ENCODE assay signal across 8 mouse cellular contexts in the genomic region with DNA sequence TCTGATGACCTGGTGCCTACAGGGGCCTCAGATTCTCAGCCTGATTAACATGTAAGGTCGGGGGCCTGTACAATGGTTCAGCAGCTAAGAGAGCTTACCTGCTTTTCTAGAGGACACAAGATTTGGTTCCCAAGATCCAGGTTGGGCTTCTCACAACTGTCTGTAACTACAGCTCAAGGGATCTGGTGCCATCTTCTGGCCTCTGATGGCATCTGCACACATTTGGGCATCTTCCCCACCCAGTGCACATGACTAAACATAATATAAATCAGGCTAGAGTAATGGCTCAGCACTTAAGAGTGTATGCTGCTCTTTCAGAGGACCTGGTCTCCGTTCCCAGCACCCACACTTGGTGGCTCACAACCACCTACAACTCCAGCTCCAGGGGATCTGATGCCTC. TPM values are rescaled to one million over a fixed set of nuclear protein-coding genes. Genes with fewer than 3 reads are reported as not detected.
DNase-seq lines count a peak whose midpoint lies in the region; TF ChIP-seq lines count a peak whose summit lies in the region.

No protein-coding gene starts in this region.

- H3K4me3 ChIP-seq in spleen, adult 2 months (ENCODE audit: extremely low read depth, insufficient read depth, insufficient read length), result no peak overlapping the region

- WGBS in spleen, adult 2 months, result 77% methylated on average over 2 of the region's 2 CpGs

- no peaks in the 10 kb centered on the region for H3K4me1 ChIP-seq in spleen, adult 2 months (ENCODE audit: control insufficient read depth, insufficient read depth, insufficient read length)

- no peaks in the 10 kb centered on the region for H3K36me3 ChIP-seq in spleen, adult 2 months (ENCODE audit: control insufficient read depth, insufficient read depth, low read length)

- TF ChIP-seq POLR2A in spleen, adult 2 months (IDR thresholded peaks at IDR 0.05; ENCODE audit: low read depth, low read length), result no peak

- no peak overlapping the region for H3K27ac ChIP-seq in spleen, adult 2 months (ENCODE audit: insufficient read depth, low read length)

- TF ChIP-seq CTCF in spleen, adult 2 months (IDR thresholded peaks at IDR 0.05; ENCODE audit: extremely low read depth, insufficient read depth, insufficient read length, insufficient replicate concordance), result peak; percentile 70; the same call in 1 of the 2 replicates

- no peaks in the 10 kb centered on the region for H3K27me3 ChIP-seq in spleen, adult 2 months (ENCODE audit: control insufficient read depth, insufficient read depth, low read length)

- peak; percentile 41 to 79 for DNase-seq in adrenal gland, adult (ENCODE audit: inconsistent age in 2 of 2, low spot score in 1 of 2)
- DNase-seq in adrenal gland, postnatal 4 days (ENCODE audit: low spot score in 2 of 2), result no peak
- peak; percentile 24 to 36 for DNase-seq in spleen, adult 2 months (ENCODE audit: low read depth in 1 of 2, low spot score in 2 of 2)
- no peak for DNase-seq in spleen, adult 12 weeks (ENCODE audit: low spot score)
- DNase-seq in kidney, postnatal 25 days, result peak; percentile 66
- DNase-seq in thymus, postnatal 25 days, result peak; percentile 67
- no peak for DNase-seq in urinary bladder, postnatal 4 days (ENCODE audit: low spot score in 2 of 2)
- DNase-seq in frontal cortex, postnatal 36 days (ENCODE audit: low spot score in 2 of 2), result no peak

RNA-seq across cellular contexts. Expression of a gene that starts 3.5 kb away (rescaled TPM):
- total RNA-seq in adrenal gland, postnatal 4 days (2021), result 1 to 10 TPM; 2.0 to 4.7 TPM
- 0.12 TPM in 2 replicates for polyA plus RNA-seq in spleen, adult 2 months (2012; rRNA removed)

RNA-seq across cellular contexts. Expression of a gene that starts 53.7 kb away (rescaled TPM):
- under 1 TPM; 0.56 TPM for total RNA-seq in adrenal gland, postnatal 4 days (2021)
- polyA plus RNA-seq in spleen, adult 2 months (2012; rRNA removed), result 0.07 and 0.12 TPM in 2 replicates

Comparison
In these comparisons a context has a peak if more than half of its experiments do, and no peak if none do; other contexts are left out.
1. DNase-seq: peak in adrenal gland, adult (2 of 2), spleen, adult 2 months (2 of 2), kidney, postnatal 25 days (2 of 2) and thymus, postnatal 25 days (single experiment); none in adrenal gland, postnatal 4 days (0 of 2), spleen, adult 12 weeks (single experiment), urinary bladder, postnatal 4 days (0 of 2) and frontal cortex, postnatal 36 days (0 of 2).